Mouse (Mus musculus) midbrain, postnatal 0 days (tissue): ENCODE data around the gene Gli3. TPM values are rescaled to one million over a fixed set of nuclear protein-coding genes. Genes with fewer than 3 reads are reported as not detected.
A peak's percentile ranks its signal among the peaks of the same experiment; 100 is the strongest.

Source experiments
- ATAC-seq: fragments of 200-750 bp; cut with Nextera tagmentation; 2 replicates; pipeline ENCODE4 v1.8.0; 2017; ENCODE audit warnings: moderate number of reproducible peaks, mild to moderate bottlenecking, moderate TSS enrichment, moderate library complexity; ENCODE audit not compliant: low FRiP score
- DNase-seq: peaks from one replicate; pipeline ENCODE4 v3.0.0-alpha.2; 2015; ENCODE audit warnings: low spot score
- H3K27ac ChIP-seq: fragments of 300-500 bp; sonication (generic); 2 replicates; pipeline ENCODE4 v1.5.1; 2014; ENCODE audit warnings: low read depth, mild to moderate bottlenecking, low read length, mixed read lengths
- H3K27me3 ChIP-seq: fragments of 300-500 bp; sonication (generic); 2 replicates; pipeline ENCODE4 v1.6.1; 2014; ENCODE audit warnings: low read length, control low read depth, mixed read lengths; ENCODE audit not compliant: insufficient read depth
- H3K36me3 ChIP-seq: fragments of 300-500 bp; sonication (generic); 2 replicates; pipeline ENCODE4 v1.6.1; 2014; ENCODE audit warnings: low read length, control low read depth, mixed read lengths; ENCODE audit not compliant: insufficient read depth
- H3K4me1 ChIP-seq: fragments of 300-500 bp; sonication (generic); 2 replicates; pipeline ENCODE4 v1.6.1; 2014; ENCODE audit warnings: mild to moderate bottlenecking, control low read depth, antibody characterized with exemption, low read length, mixed read lengths; ENCODE audit not compliant: insufficient read depth
- H3K4me2 ChIP-seq: fragments of 300-500 bp; sonication (generic); 2 replicates; pipeline ENCODE4 v1.6.1; 2014; ENCODE audit warnings: low read depth, mild to moderate bottlenecking, low read length, mixed read lengths; ENCODE audit not compliant: poor library complexity, severe bottlenecking
- H3K4me3 ChIP-seq: fragments of 300-500 bp; sonication (generic); 2 replicates; pipeline ENCODE4 v1.5.1; 2014; ENCODE audit warnings: low read depth, mild to moderate bottlenecking, low read length, moderate library complexity
- H3K9ac ChIP-seq: fragments of 300-500 bp; sonication (generic); replicated peaks from 2 replicates; pipeline ENCODE4 v1.6.1; 2014; ENCODE audit warnings: mild to moderate bottlenecking, low read length, moderate library complexity, mixed read lengths; ENCODE audit not compliant: poor library complexity, severe bottlenecking
- H3K9me3 ChIP-seq: fragments of 300-500 bp; sonication (generic); 2 replicates; pipeline ENCODE4 v1.6.1; 2016; ENCODE audit warnings: low read length, control low read depth
- CTCF ChIP-seq: IDR thresholded peaks from 2 replicates; pipeline ENCODE4 v1.5.1; 2016; ENCODE audit warnings: antibody characterized with exemption, mild to moderate bottlenecking
- WGBS: fragments of 180-500 bp; shearing (Covaris S2); extraction: QIAGEN DNeasy Blood & Tissue Kit; methylation state at CpG from one replicate; pipeline ENCODE4 v1.1.7; 2014; 5-methylcytosine and 5-hydroxymethylcytosine counted together
- polyA plus RNA-seq: library from polyadenylated mRNA; unstranded; fragments of >200 nt; fragmentation: Nextera tagmentation; extraction: Ambion mirVana; gene quantifications from 2 replicates; pipeline ENCODE4 v1.2.1, GENCODE M21; 2015
- total RNA-seq: library from RNA; depleted of rRNA; stranded (reverse); fragments of >200 nt; gene quantifications from 2 replicates; pipeline ENCODE4 v1.2.3, GENCODE M21; 2014

Gli3 gene
- total and polyA plus RNA-seq, 2 experiments from 2014 or later = 3.9 to 9.2 TPM

- Histone ChIP-seq H3K4me2 (no peak overlapping the region), H3K27me3 (no peaks in the 10 kb centered on the region), H3K4me1 (0 out of 2 replicates have a peak, but pooled peaks cover 3% of the 10 kb centered on the region), H3K36me3 (no peaks in the 10 kb centered on the region), H3K9me3 (no peaks in the 10 kb centered on the region), H3K9ac (no peak overlapping the region), H3K27ac (no peak overlapping the region), H3K4me3 (no peak overlapping the region)
- WGBS = 56% methylated on average over 6 of the region's 6 CpGs
- no peak for TF ChIP-seq CTCF
- DNase-seq (no peak), ATAC-seq (no peak)
Observed at GRCm38 (mm10) chr13:15549466-15549865, 86.4 kb downstream of the Gli3 start.

DNA sequence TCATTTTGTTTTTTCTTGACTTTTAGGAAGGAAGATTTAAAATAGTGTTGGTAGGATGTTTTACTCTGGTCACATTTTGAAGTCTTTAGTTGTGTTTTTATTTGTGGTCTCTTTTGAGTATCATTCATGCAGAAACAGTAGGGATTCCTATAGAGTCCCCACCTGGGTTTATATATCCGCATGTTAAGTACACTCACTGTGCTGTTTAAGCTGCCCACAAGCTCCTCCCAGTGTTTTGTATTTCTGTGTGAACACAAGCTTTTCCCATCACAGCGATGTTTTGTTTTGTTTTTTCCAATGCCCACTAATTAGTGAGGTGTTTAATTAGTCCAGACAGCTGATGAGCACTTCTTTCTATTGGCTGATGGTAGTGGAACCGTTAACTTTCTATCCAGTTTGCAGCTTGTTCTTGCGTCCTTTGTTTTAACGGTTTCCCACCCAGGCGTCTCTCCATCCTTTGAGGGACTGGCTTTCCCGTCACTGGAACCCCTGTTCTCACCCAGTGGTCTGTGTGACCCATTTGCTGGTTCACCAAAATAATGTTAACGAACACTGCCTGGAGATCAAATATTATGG lies 87.1 kb downstream of the Gli3 start:
- Histone ChIP-seq H3K4me2 (no peak overlapping the region), H3K27ac (no peak overlapping the region), H3K9me3 (no peaks in the 10 kb centered on the region), H3K9ac (no peak overlapping the region), H3K27me3 (no peaks in the 10 kb centered on the region), H3K4me3 (no peak overlapping the region), H3K4me1 (0 out of 2 replicates have a peak, but pooled peaks cover 1% of the 10 kb centered on the region), H3K36me3 (no peaks in the 10 kb centered on the region)
- no peak for TF ChIP-seq CTCF
- 64% methylated on average over 8 of the region's 8 CpGs for WGBS
- no peak for ATAC-seq
- no peak for DNase-seq

- no peak for TF ChIP-seq CTCF
- DNase-seq (no peak), ATAC-seq (no peak)
- H3K36me3 ChIP-seq = no peaks in the 10 kb centered on the region
- no peak overlapping the region for H3K4me2 ChIP-seq
- H3K9ac ChIP-seq = no peak overlapping the region
- H3K9me3 ChIP-seq = no peaks in the 10 kb centered on the region
- no peaks in the 10 kb centered on the region for H3K27me3 ChIP-seq
- no peaks in the 10 kb centered on the region for H3K4me1 ChIP-seq
- H3K4me3 ChIP-seq = no peak overlapping the region
- 76% methylated on average over 6 of the region's 6 CpGs for WGBS
- H3K27ac ChIP-seq = no peak overlapping the region
Observed at GRCm38 (mm10) chr13:15550731-15551130, 87.7 kb downstream of the Gli3 start.

DNA sequence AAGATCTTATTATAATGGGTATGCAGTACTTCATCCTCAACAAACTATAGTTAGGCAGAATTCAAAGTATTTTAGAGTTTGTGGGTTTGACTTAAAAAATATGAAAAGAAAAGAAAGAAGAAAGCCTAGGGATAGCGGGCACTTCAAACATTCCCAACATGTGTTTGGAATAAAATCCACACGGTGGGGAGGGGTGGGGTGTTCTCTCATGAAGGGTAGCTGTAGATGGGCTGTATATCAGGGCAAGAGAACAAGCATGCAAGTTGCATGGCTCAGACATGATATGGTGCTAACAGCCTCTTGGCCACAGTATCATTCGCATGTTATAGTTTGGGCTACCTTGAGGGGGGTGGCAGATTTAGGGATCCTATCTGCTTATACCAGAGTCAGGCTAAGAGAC lies 89.0 kb downstream of the Gli3 start:
- no peak overlapping the region for H3K4me3 ChIP-seq
- ATAC-seq (no peak), DNase-seq (no peak)
- WGBS = 81% methylated on average over 3 of the region's 3 CpGs
- no peak for TF ChIP-seq CTCF
- no peaks in the 10 kb centered on the region for H3K4me1 ChIP-seq
- no peak overlapping the region for H3K4me2 ChIP-seq
- no peak overlapping the region for H3K27ac ChIP-seq
- H3K27me3 ChIP-seq = no peaks in the 10 kb centered on the region
- H3K36me3 ChIP-seq = no peaks in the 10 kb centered on the region
- no peaks in the 10 kb centered on the region for H3K9me3 ChIP-seq
- no peak overlapping the region for H3K9ac ChIP-seq

- Histone ChIP-seq H3K9ac (no peak overlapping the region), H3K9me3 (no peaks in the 10 kb centered on the region), H3K4me1 (no peaks in the 10 kb centered on the region), H3K27ac (0 out of 2 replicates have a peak overlapping the region, but pooled peaks have one; percentile 6), H3K4me2 (no peak overlapping the region), H3K36me3 (no peaks in the 10 kb centered on the region), H3K27me3 (no peaks in the 10 kb centered on the region), H3K4me3 (no peak overlapping the region)
- ATAC-seq (peak; percentile 39; the same call in 1 of the 2 replicates), DNase-seq (peak; percentile 50)
- 16% methylated on average over 2 of the region's 2 CpGs for WGBS
- TF ChIP-seq CTCF = peak; percentile 52
Observed at GRCm38 (mm10) chr13:15556646-15557098, 93.6 kb downstream of the Gli3 start.

DNA sequence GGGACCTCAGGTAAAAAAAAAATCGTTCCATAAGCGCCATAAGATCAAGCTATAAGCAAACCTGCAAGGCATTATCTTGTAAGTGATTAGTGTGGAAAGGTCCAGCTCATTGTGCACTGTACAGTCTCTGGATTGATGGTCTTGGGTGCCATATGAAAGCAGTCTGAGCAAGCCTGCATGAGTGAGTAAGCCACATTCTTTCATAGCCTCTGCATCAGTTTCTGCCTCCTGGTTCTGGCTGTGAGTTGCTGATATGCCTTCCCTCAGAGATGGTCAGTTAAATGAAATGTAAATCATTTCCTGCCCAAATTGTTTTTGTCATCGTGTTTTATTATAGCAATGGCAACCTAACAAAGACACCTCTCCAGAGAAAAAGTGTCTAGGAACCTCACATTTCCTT lies 98.4 kb downstream of the Gli3 start:
- 89% methylated on average over 3 of the region's 3 CpGs for WGBS
- no peak for ATAC-seq

More for the DNA sequence above, 98.4 kb downstream of the Gli3 start:
- H3K9ac ChIP-seq = no peak overlapping the region
- no peak overlapping the region for H3K27ac ChIP-seq
- H3K36me3 ChIP-seq = no peaks in the 10 kb centered on the region
- no peak overlapping the region for H3K4me2 ChIP-seq
- no peak overlapping the region for H3K4me3 ChIP-seq
- H3K9me3 ChIP-seq = no peaks in the 10 kb centered on the region
- no peaks in the 10 kb centered on the region for H3K4me1 ChIP-seq
- TF ChIP-seq CTCF = no peak
- no peaks in the 10 kb centered on the region for H3K27me3 ChIP-seq
- no peak for DNase-seq
